Mouse (Mus musculus) limb, embryonic 10.5 days (tissue): Measurements from ENCODE around the gene Rogdi. TPM values are rescaled to one million over a fixed set of nuclear protein-coding genes. Genes with fewer than 3 reads are reported as not detected.
A peak's percentile ranks its signal among the peaks of the same experiment; 100 is the strongest.

Experiments
- DNase-seq: peaks from one replicate; pipeline ENCODE4 v3.0.0-alpha.2; 2017; ENCODE audit warnings: low spot score
- H3K27ac ChIP-seq: fragments of 300-500 bp; sonication (generic); 2 replicates; pipeline ENCODE4 v1.5.1; 2016; ENCODE audit warnings: mild to moderate bottlenecking
- H3K27me3 ChIP-seq: fragments of 300-500 bp; sonication (generic); 2 replicates; pipeline ENCODE4 v1.6.1; 2016; ENCODE audit warnings: low read depth, mild to moderate bottlenecking; ENCODE audit not compliant: poor library complexity, severe bottlenecking
- H3K36me3 ChIP-seq: fragments of 300-500 bp; sonication (generic); 2 replicates; pipeline ENCODE4 v1.6.1; 2016; ENCODE audit warnings: mild to moderate bottlenecking, moderate library complexity
- H3K4me1 ChIP-seq: fragments of 300-500 bp; sonication (generic); 2 replicates; pipeline ENCODE4 v1.6.1; 2016
- H3K4me3 ChIP-seq: fragments of 300-500 bp; sonication (generic); 2 replicates; pipeline ENCODE4 v1.5.1; 2016; ENCODE audit warnings: mild to moderate bottlenecking, moderate library complexity
- H3K9me3 ChIP-seq: fragments of 300-500 bp; sonication (generic); replicated peaks from 2 replicates; pipeline ENCODE4 v1.6.1; 2016; ENCODE audit warnings: mild to moderate bottlenecking
- WGBS: fragments of 180-500 bp; shearing (Covaris S2); methylation state at CpG from one replicate; pipeline ENCODE4 v1.1.7; 2016; 5-methylcytosine and 5-hydroxymethylcytosine counted together
- polyA plus RNA-seq: library from polyadenylated mRNA; unstranded; fragments of >200 nt; fragmentation: Nextera tagmentation; extraction: Ambion mirVana; gene quantifications from 2 replicates; pipeline ENCODE4 v1.2.1, GENCODE M21; 2016

The Rogdi gene
- polyA plus RNA-seq, 1 experiment from 2014 or later, result 70.7 TPM

DNA sequence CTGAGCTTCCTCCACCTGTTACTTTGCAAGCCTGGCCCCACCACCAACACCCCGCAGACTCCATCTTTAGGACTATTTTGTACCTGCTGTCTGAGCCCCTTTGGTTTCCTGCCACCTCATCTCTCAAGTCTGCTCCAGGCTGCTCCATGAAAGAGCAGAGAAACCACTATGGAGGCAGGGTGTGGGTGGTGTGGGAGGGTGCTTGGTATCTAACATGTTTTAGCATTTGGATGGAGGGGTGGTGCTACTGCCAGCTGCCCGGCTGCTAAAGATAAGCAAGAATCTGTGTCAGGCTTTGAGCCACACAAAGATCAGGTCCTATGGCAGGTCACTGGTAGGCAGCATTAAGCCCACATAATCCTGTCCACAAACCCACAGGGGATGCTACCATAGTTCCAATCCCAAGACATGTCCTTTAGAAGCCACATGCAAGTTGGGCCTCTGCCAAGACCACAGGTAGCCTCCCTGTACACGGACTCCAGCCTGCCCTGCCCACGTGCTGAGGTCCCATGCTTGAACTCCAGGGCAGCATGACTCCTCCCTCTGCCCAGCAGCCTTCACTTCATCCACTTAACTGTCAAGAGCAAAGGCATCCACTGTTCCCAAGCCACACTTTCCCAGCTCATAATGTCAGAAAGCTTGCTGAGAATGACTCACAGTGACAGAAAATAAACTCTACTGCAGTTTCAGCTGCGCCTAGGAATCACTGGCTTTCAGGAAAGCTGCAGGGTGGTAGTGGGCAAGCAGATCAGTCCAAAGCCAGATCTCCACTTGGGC lies 34.9 kb downstream of the Rogdi start:
- Histone ChIP-seq H3K36me3 (no peaks in the 10 kb centered on the region), H3K9me3 (no peaks in the 10 kb centered on the region), H3K4me3 (no peak overlapping the region), H3K27ac (no peak overlapping the region), H3K4me1 (no peaks in the 10 kb centered on the region), H3K27me3 (no peaks in the 10 kb centered on the region)
- no peak for DNase-seq
- WGBS, result 81% methylated on average over 5 of the region's 5 CpGs

DNA sequence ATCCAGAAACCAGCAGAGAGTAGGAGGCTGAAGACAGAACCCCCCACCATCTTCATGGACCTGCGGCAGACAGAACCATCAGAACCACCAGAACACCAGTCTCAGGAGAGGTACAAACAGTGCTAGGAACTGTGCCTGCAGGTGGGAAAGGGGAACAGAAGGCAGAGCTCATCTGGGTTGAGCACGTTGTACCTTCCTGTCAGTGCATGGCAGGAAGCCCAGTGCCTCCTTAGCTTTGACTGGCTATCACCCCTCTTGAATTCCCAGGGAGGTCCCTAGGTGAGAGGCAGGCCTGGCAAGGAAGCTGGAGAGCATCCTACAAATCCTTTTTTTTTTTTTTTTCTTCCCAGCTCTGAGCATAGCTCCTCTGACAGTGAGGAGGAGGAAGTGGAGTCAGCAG lies 37.2 kb downstream of the Rogdi start:
- no peaks in the 10 kb centered on the region for H3K9me3 ChIP-seq
- H3K36me3 ChIP-seq, result no peaks in the 10 kb centered on the region
- no peaks in the 10 kb centered on the region for H3K27me3 ChIP-seq
- 78% methylated on average over 2 of the region's 2 CpGs for WGBS
- no peaks in the 10 kb centered on the region for H3K4me1 ChIP-seq
- H3K27ac ChIP-seq, result no peak overlapping the region
- no peak for DNase-seq
- H3K4me3 ChIP-seq, result no peak overlapping the region

DNA sequence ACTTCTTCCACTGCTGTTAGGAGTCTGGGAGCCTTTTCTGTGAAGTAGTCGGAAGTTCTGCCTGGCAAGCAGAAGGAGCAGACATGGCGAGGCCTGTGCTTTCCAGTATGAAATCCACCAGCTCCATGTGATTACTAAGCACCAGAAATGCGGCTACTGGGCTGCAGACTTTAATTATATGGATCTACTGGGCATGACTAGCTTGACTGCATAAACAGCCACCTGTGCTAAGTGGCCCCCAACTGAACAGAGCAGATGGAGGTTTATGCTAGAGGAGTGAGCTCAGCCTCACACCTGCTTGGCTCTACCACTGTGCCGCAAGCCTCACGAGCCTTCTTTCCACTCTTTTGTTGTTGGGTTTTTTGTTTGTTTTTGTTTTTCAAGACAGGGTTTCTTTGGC lies 38.8 kb downstream of the Rogdi start:
- Histone ChIP-seq H3K9me3 (no peaks in the 10 kb centered on the region), H3K36me3 (no peaks in the 10 kb centered on the region), H3K27ac (no peak overlapping the region), H3K4me1 (no peaks in the 10 kb centered on the region), H3K4me3 (no peak overlapping the region), H3K27me3 (no peaks in the 10 kb centered on the region)
- 80% methylated on average over 5 of the region's 5 CpGs for WGBS
- DNase-seq, result no peak

DNA sequence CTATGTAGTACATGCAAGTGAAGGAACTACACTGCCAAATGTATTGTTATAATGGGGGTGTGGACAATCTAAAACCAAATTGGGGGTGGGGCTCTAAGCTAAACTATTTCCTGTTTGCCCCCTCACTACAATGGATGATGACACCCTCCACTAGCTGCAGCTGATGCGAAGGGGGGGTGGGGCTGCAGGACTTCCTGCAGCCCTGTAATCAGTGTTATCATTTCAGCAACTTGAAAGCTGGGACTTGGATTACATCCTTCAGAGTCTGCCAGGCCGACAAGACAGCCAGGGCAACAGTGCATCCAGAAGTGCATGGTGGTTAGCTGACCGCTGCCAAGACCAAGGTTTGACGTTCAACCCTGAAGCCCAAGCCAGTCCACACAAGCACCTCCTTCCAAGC lies 41.7 kb downstream of the Rogdi start:
- Histone ChIP-seq H3K9me3 (no peaks in the 10 kb centered on the region), H3K4me3 (no peak overlapping the region), H3K27me3 (no peaks in the 10 kb centered on the region), H3K36me3 (no peaks in the 10 kb centered on the region), H3K4me1 (no peaks in the 10 kb centered on the region), H3K27ac (no peak overlapping the region)
- 71% methylated on average over 4 of the region's 4 CpGs for WGBS
- no peak for DNase-seq

DNA sequence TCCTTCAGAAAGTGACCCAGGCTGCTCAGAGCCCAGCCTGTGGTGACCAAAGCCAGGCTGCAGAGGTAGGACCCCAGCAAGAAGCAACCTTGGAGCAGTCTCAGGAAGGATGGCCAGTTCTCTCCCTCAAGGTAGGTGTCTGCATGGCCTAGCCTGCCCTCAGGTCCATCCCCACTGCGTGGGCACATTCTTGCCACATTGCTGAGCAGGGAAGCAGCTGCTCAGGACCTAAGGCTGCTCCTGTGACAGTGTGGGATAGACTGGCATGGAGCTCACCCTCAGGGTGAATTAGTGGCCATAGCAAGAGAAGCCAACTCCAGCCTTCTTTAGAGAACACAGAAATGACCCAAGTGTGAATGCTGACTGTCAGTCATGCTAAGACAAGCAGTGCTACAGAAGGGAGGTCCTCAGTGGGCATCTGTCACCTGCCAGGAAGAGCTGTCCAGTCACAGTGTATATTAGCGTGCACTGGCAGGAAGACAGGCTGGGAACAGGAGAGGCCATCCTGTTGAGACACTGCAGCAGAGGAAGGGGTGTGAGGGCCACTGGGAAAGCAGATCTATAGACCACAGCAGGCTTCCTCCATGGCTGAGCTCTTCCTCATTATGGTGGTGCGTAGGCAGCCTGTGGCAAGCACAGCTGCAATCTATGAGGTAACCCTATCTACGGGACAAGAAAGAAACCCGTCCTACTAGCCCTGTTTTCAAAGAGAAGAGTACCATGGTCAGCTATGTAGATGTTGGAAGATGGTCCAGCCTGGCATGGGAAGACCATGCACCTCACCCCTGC lies 44.1 kb downstream of the Rogdi start:
- 82% methylated on average over 5 of the region's 5 CpGs for WGBS
- Histone ChIP-seq H3K9me3 (no peaks in the 10 kb centered on the region), H3K27ac (no peak overlapping the region), H3K4me3 (no peak overlapping the region), H3K27me3 (no peaks in the 10 kb centered on the region), H3K36me3 (no peaks in the 10 kb centered on the region), H3K4me1 (peaks cover 9% of the 10 kb centered on the region; the same call in 1 of the 2 replicates)
- no peak for DNase-seq

DNA sequence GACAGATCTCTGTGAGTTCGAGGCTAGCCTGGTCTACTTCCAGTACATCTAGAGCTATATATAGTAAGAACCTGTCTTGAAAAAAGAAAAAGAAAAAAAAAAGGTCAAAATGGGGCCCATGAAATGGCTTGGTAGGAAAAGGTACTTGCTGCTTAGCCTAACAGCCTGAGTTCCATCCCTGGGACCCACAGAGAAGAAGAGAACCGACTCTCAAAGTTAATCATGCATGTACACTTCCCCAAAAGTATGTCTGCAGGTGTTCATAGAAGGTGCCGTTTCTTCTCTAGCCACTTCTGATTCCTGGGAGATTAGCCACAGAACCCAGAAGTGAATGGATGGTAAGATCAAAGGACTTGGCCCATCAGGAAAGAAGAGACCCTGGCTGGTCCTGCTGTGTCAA lies 44.9 kb downstream of the Rogdi start:
- peaks cover 10% of the 10 kb centered on the region for H3K4me1 ChIP-seq
- no peaks in the 10 kb centered on the region for H3K27me3 ChIP-seq
- H3K27ac ChIP-seq, result no peak overlapping the region
- no peak overlapping the region for H3K4me3 ChIP-seq
- H3K36me3 ChIP-seq, result no peaks in the 10 kb centered on the region
- 88% methylated on average over 3 of the region's 3 CpGs for WGBS
- no peak for DNase-seq
- no peaks in the 10 kb centered on the region for H3K9me3 ChIP-seq

DNA sequence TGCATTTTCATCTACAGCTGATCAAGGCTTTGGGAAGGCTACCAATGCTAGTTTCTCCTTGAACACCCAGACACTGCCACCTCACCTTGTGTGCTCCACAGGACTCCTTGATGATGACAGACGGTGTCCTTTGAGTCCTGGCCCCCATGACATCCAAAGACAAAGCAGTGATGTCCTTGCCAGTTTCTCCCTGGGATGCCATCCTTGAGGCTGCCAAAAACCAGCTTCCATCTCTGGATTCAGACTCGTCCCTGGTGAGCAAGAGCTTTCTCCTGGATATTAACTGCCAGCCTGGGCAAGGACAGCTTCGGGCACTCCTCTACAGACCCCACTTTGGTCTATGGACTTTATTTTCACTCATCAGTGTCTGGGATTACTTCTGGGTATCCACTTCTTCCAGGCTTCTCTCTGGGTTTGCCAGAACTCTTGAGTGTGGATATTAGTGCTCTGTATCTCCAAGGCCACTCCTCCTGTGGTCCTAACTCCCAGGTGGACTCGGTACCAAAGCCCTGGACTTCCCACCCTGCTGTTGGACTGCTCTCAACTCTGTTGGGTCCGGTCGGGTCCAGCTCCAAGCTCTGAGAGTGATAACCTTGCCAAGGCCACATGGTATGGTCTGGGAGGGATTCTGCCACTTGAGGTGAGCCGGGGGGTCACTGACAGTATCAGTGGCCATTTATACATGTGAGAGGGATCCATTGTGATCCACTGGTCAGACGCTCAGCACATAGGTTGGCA lies 47.8 kb downstream of the Rogdi start:
- Histone ChIP-seq H3K27me3 (no peaks in the 10 kb centered on the region), H3K4me3 (peak overlapping the region; percentile 93; the same call in 1 of the 2 replicates)

DNA sequence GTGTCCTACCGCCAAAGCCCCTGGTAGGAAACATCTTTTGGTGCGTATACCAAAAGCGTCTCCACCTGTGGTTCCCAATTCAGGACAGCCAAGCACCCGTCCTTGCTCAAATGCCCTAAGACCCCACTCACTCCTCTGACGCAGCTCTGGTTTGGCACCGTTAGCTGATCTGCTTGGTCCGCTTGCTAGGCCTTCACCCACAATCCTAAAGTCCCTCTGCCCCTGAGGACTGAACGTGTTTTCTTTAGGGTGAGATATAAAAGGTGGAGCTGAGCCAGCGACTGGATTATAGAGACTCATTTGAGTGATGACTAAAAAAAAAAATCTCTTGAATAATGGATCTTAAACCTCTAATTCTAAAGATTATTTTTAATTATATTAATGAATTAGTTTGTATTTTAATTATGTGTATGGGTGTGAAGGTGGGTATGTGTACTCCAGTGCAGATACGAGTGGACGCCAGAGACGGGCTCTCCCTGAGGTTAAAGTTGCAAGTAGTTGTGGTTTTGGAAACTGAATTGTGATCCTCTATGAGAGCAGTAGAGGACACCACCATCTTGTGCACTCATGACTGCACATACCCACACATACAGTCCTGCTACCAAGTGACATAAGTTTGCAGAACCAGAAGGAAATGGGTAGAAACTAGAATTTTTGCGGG lies 48.5 kb downstream of the Rogdi start:
- Histone ChIP-seq H3K36me3 (peaks cover 8% of the 10 kb centered on the region), H3K27ac (peak overlapping the region; percentile 78), H3K9me3 (no peaks in the 10 kb centered on the region), H3K4me3 (peak overlapping the region; percentile 93), H3K27me3 (no peaks in the 10 kb centered on the region), H3K4me1 (peaks cover 23% of the 10 kb centered on the region)
- no peak for DNase-seq
- 26% methylated on average over 13 of the region's 13 CpGs for WGBS

More for the DNA sequence above, 47.8 kb downstream of the Rogdi start:
- WGBS, result 86% methylated on average over 8 of the region's 8 CpGs
- Histone ChIP-seq H3K4me1 (peaks cover 23% of the 10 kb centered on the region), H3K36me3 (0 out of 2 replicates have a peak, but pooled peaks cover under 1% of the 10 kb centered on the region), H3K9me3 (no peaks in the 10 kb centered on the region), H3K27ac (no peak overlapping the region)
- DNase-seq, result no peak

DNA sequence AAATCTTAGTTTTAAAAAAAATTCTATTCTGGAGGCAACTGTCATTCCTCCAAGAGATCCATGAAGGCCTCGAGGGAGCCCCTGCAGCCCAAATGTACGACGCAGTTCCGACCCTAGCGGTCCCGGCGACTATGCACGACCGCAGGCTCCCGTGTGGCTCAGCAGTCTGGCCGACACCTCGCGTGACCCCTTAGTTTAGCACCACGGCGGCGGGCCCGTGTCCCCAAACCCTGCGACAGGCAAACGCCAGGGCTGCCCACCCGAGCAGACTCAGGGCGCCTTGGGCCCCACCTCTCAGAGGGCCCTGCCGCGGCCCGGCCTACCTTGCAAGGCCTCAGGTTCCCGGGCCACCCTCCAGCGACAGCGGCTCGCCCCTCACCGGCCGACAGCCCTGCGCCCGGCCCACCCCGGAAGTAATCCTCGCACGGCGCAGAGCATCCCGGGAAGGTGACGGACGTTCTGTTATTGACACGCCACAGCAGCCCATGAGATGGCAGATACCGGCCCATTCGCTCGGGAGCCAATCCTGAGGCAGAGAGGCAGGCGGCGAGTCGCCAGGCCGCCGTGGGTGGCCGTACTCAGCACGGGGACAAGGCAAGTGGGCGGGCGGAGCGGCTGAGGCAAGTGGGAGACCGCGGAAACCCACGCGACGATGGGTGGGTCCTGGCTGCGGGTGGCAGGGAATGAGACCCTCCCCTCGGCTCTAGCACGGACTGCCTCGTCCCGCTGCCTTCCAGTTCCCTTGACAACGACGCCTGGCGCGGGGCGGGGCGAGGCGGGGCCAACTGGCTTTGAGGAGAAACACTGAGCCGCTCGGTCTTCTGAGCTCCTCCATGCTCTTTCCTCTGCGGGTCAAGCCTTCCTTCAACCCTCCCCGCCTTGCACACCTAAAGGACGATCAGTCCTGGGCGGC lies 49.3 kb downstream of the Rogdi start, which contains the start of gene Anks3:
Anks3 (minus strand) TSS at position 409 of the 913 bp plus-strand sequence.
- peak within 1 kb of the TSS; percentile 78 for H3K27ac ChIP-seq
- peak; percentile 96 for DNase-seq
- H3K9me3 ChIP-seq, result no peaks in the 10 kb centered on the region
- H3K36me3 ChIP-seq, result peaks cover 16% of the 10 kb centered on the region
- no peaks in the 10 kb centered on the region for H3K27me3 ChIP-seq
- under 1% methylated on average over 76 of the region's 76 CpGs for WGBS
- peak within 1 kb of the TSS; percentile 93 for H3K4me3 ChIP-seq
- peaks cover 23% of the 10 kb centered on the region for H3K4me1 ChIP-seq

DNA sequence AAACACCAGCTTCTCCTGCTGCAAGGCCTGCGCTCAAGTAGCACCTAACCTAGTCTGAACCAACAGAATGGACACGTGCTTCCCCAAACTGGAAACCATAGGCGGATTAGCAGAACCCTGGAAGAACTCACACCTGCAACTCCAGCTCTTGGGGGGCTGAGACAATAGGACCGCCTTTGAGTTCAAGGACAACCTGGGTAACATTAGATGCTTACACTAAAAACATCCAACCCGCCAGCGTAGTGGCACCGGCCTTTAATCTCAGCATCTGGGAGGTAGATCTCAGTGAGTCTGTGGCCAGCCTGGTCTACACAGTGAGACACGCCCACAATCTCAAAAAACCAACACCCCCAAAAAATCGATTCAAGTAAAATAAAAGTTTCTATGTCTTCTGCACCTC lies 50.0 kb downstream of the Rogdi start:
- H3K36me3 ChIP-seq, result peaks cover 20% of the 10 kb centered on the region
- peak overlapping the region; percentile 93 for H3K4me3 ChIP-seq
- DNase-seq, result no peak
- H3K27ac ChIP-seq, result no peak overlapping the region
- H3K27me3 ChIP-seq, result no peaks in the 10 kb centered on the region
- H3K4me1 ChIP-seq, result peaks cover 23% of the 10 kb centered on the region
- no peaks in the 10 kb centered on the region for H3K9me3 ChIP-seq
- 47% methylated on average over 9 of the region's 9 CpGs for WGBS

DNA sequence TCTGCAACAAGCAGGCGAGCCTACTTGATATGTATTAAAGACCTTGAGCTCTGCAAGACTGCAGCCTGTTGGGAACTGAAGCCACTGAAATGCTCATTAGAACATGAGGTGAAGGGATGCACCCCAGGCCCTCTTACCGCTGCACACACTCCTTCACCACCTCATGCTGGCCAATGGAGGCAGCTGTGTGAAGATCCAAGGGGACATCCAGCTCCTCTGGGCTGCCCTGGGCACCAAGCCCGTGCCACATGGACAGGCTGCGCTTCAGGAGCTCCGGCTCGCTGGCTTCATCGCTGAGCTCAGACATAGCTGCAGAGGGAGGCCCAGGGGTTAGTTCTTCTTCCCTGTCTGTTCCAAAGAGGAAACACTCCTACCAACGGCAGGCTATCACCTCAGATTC lies 53.1 kb downstream of the Rogdi start:
- 93% methylated on average over 8 of the region's 8 CpGs for whole genome bisulfite sequencing
- H3K36me3 ChIP-seq, result peaks cover 50% of the 10 kb centered on the region
- no peak for DNase-seq

More for the DNA sequence above, 53.1 kb downstream of the Rogdi start:
- H3K9me3 ChIP-seq, result no peaks in the 10 kb centered on the region
- H3K27ac ChIP-seq, result no peak overlapping the region
- H3K4me3 ChIP-seq, result no peak overlapping the region
- peaks cover 20% of the 10 kb centered on the region for H3K4me1 ChIP-seq
- H3K27me3 ChIP-seq, result no peaks in the 10 kb centered on the region
